Mouse (Mus musculus) thymus, adult 2 months (tissue): ENCODE measurements at regions not wholly inside any gene's neighbourhood (a gene's known extent, or its start where the extent isn't known, plus 50 kb on each side); places are given as distances from the start of the nearest gene placed in this dataset.

Experiments used
- DNase-seq: peaks from one replicate; pipeline ENCODE4 v3.0.0; 2021
- H3K27ac ChIP-seq: fragments of 200-500 bp; 2 replicates; pipeline ENCODE4 v1.5.1; 2012; ENCODE audit warnings: low read length, control low read depth; ENCODE audit not compliant: control insufficient read depth, insufficient read depth
- H3K27me3 ChIP-seq: fragments of 200-500 bp; 2 replicates; pipeline ENCODE4 v1.6.1; 2012; ENCODE audit warnings: mild to moderate bottlenecking, low read length, moderate library complexity, mixed read lengths; ENCODE audit not compliant: control insufficient read depth, insufficient read depth
- H3K36me3 ChIP-seq: fragments of 200-500 bp; 2 replicates; pipeline ENCODE4 v1.6.1; 2012; ENCODE audit warnings: mild to moderate bottlenecking, low read length, moderate library complexity; ENCODE audit not compliant: control insufficient read depth, insufficient read depth
- H3K4me1 ChIP-seq: fragments of 200-500 bp; replicated peaks from 2 replicates; pipeline ENCODE4 v1.6.1; 2012; ENCODE audit warnings: low read length; ENCODE audit not compliant: control insufficient read depth, insufficient read depth
- H3K4me3 ChIP-seq: fragments of 200-500 bp; 2 replicates; pipeline ENCODE4 v1.5.1; 2012; ENCODE audit warnings: mild to moderate bottlenecking, low read length, control low read depth, moderate library complexity; ENCODE audit not compliant: control insufficient read depth, insufficient read depth
- CTCF ChIP-seq: fragments of 200-500 bp; IDR thresholded peaks from 2 replicates; pipeline ENCODE4 v1.5.1; 2012; ENCODE audit warnings: mild to moderate bottlenecking, control low read depth, low read length, moderate library complexity, borderline replicate concordance; ENCODE audit not compliant: control insufficient read depth, poor library complexity, insufficient read depth; ENCODE audit errors: extremely low read depth
- POLR2A ChIP-seq: fragments of 200-500 bp; IDR thresholded peaks from 2 replicates; pipeline ENCODE4 v1.6.1; 2012; ENCODE audit warnings: mild to moderate bottlenecking, low read length, control low read depth, moderate library complexity; ENCODE audit not compliant: control insufficient read depth, poor library complexity, insufficient read depth; ENCODE audit errors: extremely low read depth
- WGBS: fragments of 180-500 bp; shearing (Covaris S2); methylation state at CpG from one replicate; pipeline ENCODE4 v1.1.7; 2018; 5-methylcytosine and 5-hydroxymethylcytosine counted together

GRCm38 (mm10) chr2:45859445-45859844 lies 742.2 kb upstream of the Zeb2 start:
- Histone ChIP-seq H3K4me1 (no peaks in the 10 kb centered on the region), H3K36me3 (no peaks in the 10 kb centered on the region), H3K27me3 (no peaks in the 10 kb centered on the region), H3K27ac (no peak overlapping the region), H3K4me3 (no peak overlapping the region)
- 3% methylated on average over 6 of the region's 6 CpGs for WGBS
- TF ChIP-seq POLR2A = no peak
- no peak for TF ChIP-seq CTCF
- no peak for DNase-seq

- H3K4me3 ChIP-seq = no peak overlapping the region
- no peak overlapping the region for H3K27ac ChIP-seq
- no peak for DNase-seq
- no peaks in the 10 kb centered on the region for H3K36me3 ChIP-seq
- no peaks in the 10 kb centered on the region for H3K27me3 ChIP-seq
- no peaks in the 10 kb centered on the region for H3K4me1 ChIP-seq
- TF ChIP-seq POLR2A = no peak
- TF ChIP-seq CTCF = no peak
- WGBS = 97% methylated on average over 6 of the region's 6 CpGs
Measured at GRCm38 (mm10) chr2:45850018-45850605, 732.9 kb upstream of the Zeb2 start.

GRCm38 (mm10) chr2:45840389-45840788 lies 723.2 kb upstream of the Zeb2 start:
- Histone ChIP-seq H3K4me3 (no peak overlapping the region), H3K27me3 (no peaks in the 10 kb centered on the region), H3K4me1 (no peaks in the 10 kb centered on the region), H3K27ac (no peak overlapping the region), H3K36me3 (no peaks in the 10 kb centered on the region)
- TF ChIP-seq CTCF = no peak
- no peak for TF ChIP-seq POLR2A
- no peak for DNase-seq

- Histone ChIP-seq H3K4me1 (no peaks in the 10 kb centered on the region), H3K4me3 (no peak overlapping the region), H3K27ac (no peak overlapping the region), H3K36me3 (no peaks in the 10 kb centered on the region), H3K27me3 (no peaks in the 10 kb centered on the region)
- 95% methylated on average over 6 of the region's 6 CpGs for WGBS
- TF ChIP-seq POLR2A (no peak), CTCF (no peak)
- no peak for DNase-seq
Measured at GRCm38 (mm10) chr2:45836546-45837221, 719.5 kb upstream of the Zeb2 start.

GRCm38 (mm10) chr2:45817945-45818719 lies 700.9 kb upstream of the Zeb2 start:
- WGBS = 87% methylated on average over 8 of the region's 8 CpGs

GRCm38 (mm10) chr2:45814741-45815140 lies 697.5 kb upstream of the Zeb2 start:
- DNase-seq = no peak
- Histone ChIP-seq H3K4me1 (no peaks in the 10 kb centered on the region), H3K27ac (no peak overlapping the region), H3K27me3 (no peaks in the 10 kb centered on the region), H3K4me3 (no peak overlapping the region), H3K36me3 (no peaks in the 10 kb centered on the region)
- TF ChIP-seq CTCF (no peak), POLR2A (no peak)
- WGBS = 93% methylated on average over 4 of the region's 4 CpGs

More at GRCm38 (mm10) chr2:45817945-45818719, 700.9 kb upstream of the Zeb2 start:
- H3K4me1 ChIP-seq = no peaks in the 10 kb centered on the region
- no peak for DNase-seq
- no peaks in the 10 kb centered on the region for H3K27me3 ChIP-seq
- no peak overlapping the region for H3K27ac ChIP-seq
- no peaks in the 10 kb centered on the region for H3K36me3 ChIP-seq
- TF ChIP-seq CTCF (no peak), POLR2A (no peak)
- no peak overlapping the region for H3K4me3 ChIP-seq
